Mouse (Mus musculus) limb, embryonic 14.5 days (tissue): ENCODE measurements around the gene Cd47. TPM values are rescaled to one million over a fixed set of nuclear protein-coding genes. Genes with fewer than 3 reads are reported as not detected.

ENCODE experiments used
- ATAC-seq: fragments of 200-750 bp; cut with Nextera tagmentation; 2 replicates; pipeline ENCODE4 v1.8.0; 2017; ENCODE audit warnings: low read depth, moderate number of reproducible peaks, moderate TSS enrichment; ENCODE audit not compliant: low FRiP score
- DNase-seq: peaks from one replicate; pipeline ENCODE4 v3.0.0-alpha.2; 2015; ENCODE audit warnings: low spot score
- H3K27ac ChIP-seq: fragments of 300-500 bp; sonication (generic); replicated peaks from 2 replicates; pipeline ENCODE4 v1.5.1; 2014; ENCODE audit warnings: low read depth, mild to moderate bottlenecking, low read length, moderate library complexity, mixed read lengths
- H3K27me3 ChIP-seq: fragments of 300-500 bp; sonication (generic); 2 replicates; pipeline ENCODE4 v1.6.1; 2014; ENCODE audit warnings: low read length, mixed read lengths; ENCODE audit not compliant: control insufficient read depth, insufficient read depth
- H3K36me3 ChIP-seq: fragments of 300-500 bp; sonication (generic); 2 replicates; pipeline ENCODE4 v1.6.1; 2014; ENCODE audit warnings: mild to moderate bottlenecking, low read length, moderate library complexity, mixed read lengths; ENCODE audit not compliant: control insufficient read depth, insufficient read depth
- H3K4me1 ChIP-seq: fragments of 300-500 bp; sonication (generic); 2 replicates; pipeline ENCODE4 v1.6.1; 2014; ENCODE audit warnings: antibody characterized with exemption, low read length, mixed read lengths; ENCODE audit not compliant: control insufficient read depth, insufficient read depth
- H3K4me2 ChIP-seq: fragments of 300-500 bp; sonication (generic); replicated peaks from 2 replicates; pipeline ENCODE4 v1.6.1; 2014; ENCODE audit warnings: low read depth, mild to moderate bottlenecking, low read length, moderate library complexity; ENCODE audit not compliant: severe bottlenecking
- H3K4me3 ChIP-seq: fragments of 300-500 bp; sonication (generic); replicated peaks from 2 replicates; pipeline ENCODE4 v1.5.1; 2014; ENCODE audit warnings: low read length
- H3K9ac ChIP-seq: fragments of 300-500 bp; sonication (generic); 2 replicates; pipeline ENCODE4 v1.6.1; 2014; ENCODE audit warnings: mild to moderate bottlenecking, low read depth, low read length, moderate library complexity; ENCODE audit not compliant: severe bottlenecking
- H3K9me3 ChIP-seq: fragments of 300-500 bp; sonication (generic); 2 replicates; pipeline ENCODE4 v1.6.1; 2016; ENCODE audit warnings: low read length; ENCODE audit not compliant: control insufficient read depth
- POLR2A ChIP-seq: fragments of 200-500 bp; IDR thresholded peaks from 2 replicates; pipeline ENCODE4 v1.8.0; 2012; ENCODE audit warnings: inconsistent platforms, mild to moderate bottlenecking, moderate library complexity, borderline replicate concordance; ENCODE audit not compliant: insufficient read depth, insufficient read length; ENCODE audit errors: extremely low read depth
- WGBS: fragments of 180-500 bp; shearing (Covaris S2); extraction: QIAGEN DNeasy Blood & Tissue Kit; methylation state at CpG from one replicate; pipeline ENCODE4 v1.1.7; 2014; 5-methylcytosine and 5-hydroxymethylcytosine counted together
- polyA plus RNA-seq, 2 experiments: library from polyadenylated mRNA; depleted of rRNA in 1 of 2; stranded (reverse) in 1 of 2; unstranded in 1 of 2; fragments of >200 nt; fragmentation: Nextera tagmentation in 1 of 2; extraction: Ambion mirVana in 1 of 2; gene quantifications; 2 replicates each; pipeline versions ENCODE4 v1.2.1 to v1.2.3; 2012 to 2014

The Cd47 gene
- polyA plus RNA-seq, 2 experiments = 29.5 to 91.0 TPM

- 0 out of 2 replicates have a peak, but pooled peaks cover 2% of the 10 kb centered on the region for H3K4me1 ChIP-seq
- no peak overlapping the region for H3K27ac ChIP-seq
- DNase-seq = no peak
- no peak overlapping the region for H3K4me3 ChIP-seq
- H3K4me2 ChIP-seq = no peak overlapping the region
- 0 out of 2 replicates have a peak, but pooled peaks cover 4% of the 10 kb centered on the region for H3K9me3 ChIP-seq
- no peak for ATAC-seq
- no peak overlapping the region for H3K9ac ChIP-seq
- WGBS = 87% methylated on average over 2 of the region's 2 CpGs
- TF ChIP-seq POLR2A = no peak
- H3K36me3 ChIP-seq = no peaks in the 10 kb centered on the region
- no peaks in the 10 kb centered on the region for H3K27me3 ChIP-seq
Observed at GRCm38 (mm10) chr16:49955325-49955724, 155.0 kb downstream of the Cd47 start.

GRCm38 (mm10) chr16:49955952-49956351 is 155.6 kb downstream of the Cd47 start:
- ATAC-seq = no peak
- WGBS = 62% methylated on average over 2 of the region's 2 CpGs
- no peak for DNase-seq

GRCm38 (mm10) chr16:49956531-49957302 is 156.4 kb downstream of the Cd47 start:
- 69% methylated on average over 7 of the region's 7 CpGs for WGBS
- ATAC-seq (no peak), DNase-seq (no peak)
- no peak for TF ChIP-seq POLR2A
- no peaks in the 10 kb centered on the region for H3K9me3 ChIP-seq
- H3K4me2 ChIP-seq = no peak overlapping the region
- H3K27me3 ChIP-seq = no peaks in the 10 kb centered on the region
- H3K4me3 ChIP-seq = no peak overlapping the region
- H3K27ac ChIP-seq = no peak overlapping the region
- H3K36me3 ChIP-seq = no peaks in the 10 kb centered on the region
- H3K4me1 ChIP-seq = no peaks in the 10 kb centered on the region
- no peak overlapping the region for H3K9ac ChIP-seq

More at GRCm38 (mm10) chr16:49955952-49956351, 155.6 kb downstream of the Cd47 start:
- H3K27ac ChIP-seq = no peak overlapping the region
- no peak for TF ChIP-seq POLR2A
- H3K4me2 ChIP-seq = no peak overlapping the region
- 0 out of 2 replicates have a peak, but pooled peaks cover 2% of the 10 kb centered on the region for H3K4me1 ChIP-seq
- no peaks in the 10 kb centered on the region for H3K9me3 ChIP-seq
- no peaks in the 10 kb centered on the region for H3K36me3 ChIP-seq
- no peaks in the 10 kb centered on the region for H3K27me3 ChIP-seq
- no peak overlapping the region for H3K4me3 ChIP-seq
- H3K9ac ChIP-seq = no peak overlapping the region

GRCm38 (mm10) chr16:49958900-49959436 is 158.6 kb downstream of the Cd47 start:
- DNase-seq (no peak), ATAC-seq (no peak)
- Histone ChIP-seq H3K9ac (no peak overlapping the region), H3K27ac (no peak overlapping the region), H3K36me3 (no peaks in the 10 kb centered on the region), H3K4me3 (no peak overlapping the region), H3K27me3 (no peaks in the 10 kb centered on the region), H3K9me3 (no peaks in the 10 kb centered on the region), H3K4me1 (no peaks in the 10 kb centered on the region), H3K4me2 (no peak overlapping the region)
- WGBS = 95% methylated on average over 5 of the region's 5 CpGs
- no peak for TF ChIP-seq POLR2A

- Histone ChIP-seq H3K4me1 (no peaks in the 10 kb centered on the region), H3K4me2 (no peak overlapping the region), H3K27me3 (no peaks in the 10 kb centered on the region), H3K4me3 (no peak overlapping the region), H3K27ac (no peak overlapping the region), H3K9ac (no peak overlapping the region), H3K36me3 (no peaks in the 10 kb centered on the region), H3K9me3 (no peaks in the 10 kb centered on the region)
- DNase-seq = no peak
- ATAC-seq = no peak
- WGBS = 82% methylated on average over 3 of the region's 3 CpGs
- no peak for TF ChIP-seq POLR2A
Observed at GRCm38 (mm10) chr16:49962305-49962704, 162.0 kb downstream of the Cd47 start.
